Mouse (Mus musculus): ENCODE measurements around the gene Ppm1h.

Ppm1h gene

GRCm38 (mm10) chr10:122704901-122705300, 26.3 kb downstream of the Ppm1h start:
- no peak for DNase-seq (ENCODE audit: low spot score in 2 of 2)

- no peak for DNase-seq (ENCODE audit: low spot score in 2 of 2)
Observed at GRCm38 (mm10) chr10:122705457-122705856, 26.9 kb downstream of the Ppm1h start.

GRCm38 (mm10) chr10:122711381-122711811, 32.8 kb downstream of the Ppm1h start:
- no peak for DNase-seq (ENCODE audit: low spot score in 2 of 2)

- DNase-seq (ENCODE audit: low spot score in 2 of 2), result no peak
Observed at GRCm38 (mm10) chr10:122712307-122712706, 33.7 kb downstream of the Ppm1h start.

- DNase-seq (ENCODE audit: low spot score in 2 of 2), result peak; percentile 43 to 48
Observed at GRCm38 (mm10) chr10:122715856-122716255, 37.3 kb downstream of the Ppm1h start.

GRCm38 (mm10) chr10:122716286-122716685, 37.7 kb downstream of the Ppm1h start:
- DNase-seq (ENCODE audit: low spot score in 2 of 2), result no peak

GRCm38 (mm10) chr10:122716739-122717474, 38.3 kb downstream of the Ppm1h start:
- DNase-seq (ENCODE audit: low spot score in 2 of 2), result peak in 1 of 2 experiments; percentile 46

- DNase-seq (ENCODE audit: low spot score in 2 of 2), result peak; percentile 39 to 78
Observed at GRCm38 (mm10) chr10:122717754-122718415, 39.3 kb downstream of the Ppm1h start.

- no peak for DNase-seq (ENCODE audit: low spot score in 2 of 2)
Observed at GRCm38 (mm10) chr10:122718951-122719350, 40.4 kb downstream of the Ppm1h start.

- DNase-seq (ENCODE audit: low spot score in 2 of 2), result no peak
Observed at GRCm38 (mm10) chr10:122722111-122722510, 43.5 kb downstream of the Ppm1h start.

- peak; percentile 77 to 82 for DNase-seq (ENCODE audit: low spot score in 2 of 2)
Observed at GRCm38 (mm10) chr10:122724692-122725091, 46.1 kb downstream of the Ppm1h start.

- DNase-seq (ENCODE audit: low spot score in 2 of 2), result no peak
Observed at GRCm38 (mm10) chr10:122727228-122727627, 48.7 kb downstream of the Ppm1h start.

- DNase-seq (ENCODE audit: low spot score in 2 of 2), result no peak
Observed at GRCm38 (mm10) chr10:122728172-122728571, 49.6 kb downstream of the Ppm1h start.

GRCm38 (mm10) chr10:122732146-122732545, 53.6 kb downstream of the Ppm1h start:
- DNase-seq (ENCODE audit: low spot score in 2 of 2), result no peak

- no peak for DNase-seq (ENCODE audit: low spot score in 2 of 2)
Observed at GRCm38 (mm10) chr10:122734521-122734920, 56.0 kb downstream of the Ppm1h start.

- DNase-seq (ENCODE audit: low spot score in 2 of 2), result no peak
Observed at GRCm38 (mm10) chr10:122735284-122735784, 56.8 kb downstream of the Ppm1h start.

GRCm38 (mm10) chr10:122736835-122737234, 58.3 kb downstream of the Ppm1h start:
- no peak for DNase-seq (ENCODE audit: low spot score in 2 of 2)

GRCm38 (mm10) chr10:122738526-122738925, 60.0 kb downstream of the Ppm1h start:
- DNase-seq (ENCODE audit: low spot score in 2 of 2), result peak in 1 of 2 experiments; percentile 62

- no peak for DNase-seq (ENCODE audit: low spot score in 2 of 2)
Observed at GRCm38 (mm10) chr10:122739037-122739436, 60.5 kb downstream of the Ppm1h start.

GRCm38 (mm10) chr10:122740117-122740516, 61.6 kb downstream of the Ppm1h start:
- no peak for DNase-seq (ENCODE audit: low spot score in 2 of 2)

GRCm38 (mm10) chr10:122741191-122741590, 62.6 kb downstream of the Ppm1h start:
- no peak for DNase-seq (ENCODE audit: low spot score in 2 of 2)

GRCm38 (mm10) chr10:122742136-122742535, 63.6 kb downstream of the Ppm1h start:
- no peak for DNase-seq (ENCODE audit: low spot score in 2 of 2)

- DNase-seq (ENCODE audit: low spot score in 2 of 2), result no peak
Observed at GRCm38 (mm10) chr10:122743361-122743760, 64.8 kb downstream of the Ppm1h start.

All from left cerebral cortex, adult 9 months (tissue).